Mouse (Mus musculus) kidney, adult 2 months (tissue): ENCODE measurements at regions not wholly inside any gene's neighbourhood (a gene's known extent, or its start where the extent isn't known, plus 50 kb on each side); places are given as distances from the start of the nearest gene placed in this dataset.
A peak's percentile ranks its signal among the peaks of the same experiment; 100 is the strongest.

Experiments used
- DNase-seq: peaks from one replicate; pipeline ENCODE4 v3.0.0; 2021
- H3K27ac ChIP-seq: fragments of 200-500 bp; 2 replicates; pipeline ENCODE4 v1.5.1; 2012; ENCODE audit warnings: low read depth, low read length, control low read depth, inconsistent platforms; ENCODE audit not compliant: insufficient read depth
- H3K27me3 ChIP-seq: fragments of 200-500 bp; replicated peaks from 2 replicates; pipeline ENCODE4 v1.6.1; 2012; ENCODE audit warnings: mild to moderate bottlenecking, moderate library complexity, low read length, inconsistent platforms; ENCODE audit not compliant: control insufficient read depth, insufficient read depth
- H3K36me3 ChIP-seq: fragments of 200-500 bp; 2 replicates; pipeline ENCODE4 v1.6.1; 2012; ENCODE audit warnings: mild to moderate bottlenecking, moderate library complexity, low read length, inconsistent platforms; ENCODE audit not compliant: control insufficient read depth, insufficient read depth
- H3K4me1 ChIP-seq: fragments of 200-500 bp; 2 replicates; pipeline ENCODE4 v1.6.1; 2011; ENCODE audit warnings: low read length; ENCODE audit not compliant: control insufficient read depth, insufficient read depth
- H3K4me3 ChIP-seq: fragments of 200-500 bp; 2 replicates; pipeline ENCODE4 v1.5.1; 2011; ENCODE audit warnings: mild to moderate bottlenecking, low read depth, low read length, control low read depth; ENCODE audit not compliant: insufficient read depth
- CTCF ChIP-seq: fragments of 200-500 bp; conservative IDR thresholded peaks from 2 replicates; pipeline ENCODE4 v1.5.1; 2011; ENCODE audit warnings: low read depth, mild to moderate bottlenecking, control low read depth, low read length, moderate library complexity, mixed read lengths; ENCODE audit not compliant: insufficient read depth, insufficient read length
- POLR2A ChIP-seq: fragments of 200-500 bp; IDR thresholded peaks from one replicate; pipeline ENCODE4 v1.6.1; 2011; ENCODE audit warnings: low read depth, low read length, control low read depth
- WGBS: fragments of 180-500 bp; shearing (Covaris S2); methylation state at CpG from one replicate; pipeline ENCODE4 v1.1.7; 2018; 5-methylcytosine and 5-hydroxymethylcytosine counted together

GRCm38 (mm10) chr1:124718065-124718464 is 672.7 kb upstream of the Dpp10 start:
- H3K27ac ChIP-seq, result no peak overlapping the region
- no peaks in the 10 kb centered on the region for H3K36me3 ChIP-seq
- DNase-seq, result peak; percentile 46
- no peaks in the 10 kb centered on the region for H3K4me1 ChIP-seq
- TF ChIP-seq POLR2A (no peak), CTCF (peak; percentile 66)
- no peaks in the 10 kb centered on the region for H3K27me3 ChIP-seq
- WGBS, result 0% methylated on average over 1 of the region's 1 CpGs
- no peak overlapping the region for H3K4me3 ChIP-seq

- H3K27ac ChIP-seq, result no peak overlapping the region
- no peaks in the 10 kb centered on the region for H3K4me1 ChIP-seq
- WGBS, result 78% methylated on average over 2 of the region's 2 CpGs
- no peaks in the 10 kb centered on the region for H3K36me3 ChIP-seq
- TF ChIP-seq POLR2A, result no peak
- no peak for DNase-seq
- H3K4me3 ChIP-seq, result no peak overlapping the region
- no peaks in the 10 kb centered on the region; the same call in 1 of the 2 replicates for H3K27me3 ChIP-seq
Measured at GRCm38 (mm10) chr1:124706246-124706645, 660.9 kb upstream of the Dpp10 start.

DNA sequence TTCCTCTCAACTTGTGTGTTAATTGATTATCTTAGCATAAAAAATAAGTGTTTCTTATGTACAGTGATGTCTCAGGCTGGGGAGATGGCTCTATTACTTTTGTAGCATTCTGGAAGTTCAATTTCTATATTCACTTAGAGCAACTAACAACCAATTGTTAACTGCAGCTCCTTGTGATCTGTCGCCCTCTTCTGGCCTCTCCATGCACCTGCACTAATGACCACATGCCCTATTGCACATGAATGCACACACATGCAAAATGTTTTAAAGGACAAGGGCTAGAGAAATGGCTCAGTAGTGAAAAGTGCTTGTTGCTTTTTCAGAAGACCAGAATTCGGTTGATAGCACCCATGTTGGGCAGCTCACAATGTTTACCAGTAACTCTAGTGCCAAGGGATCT is 629.1 kb upstream of the Dpp10 start:
- no peak overlapping the region for H3K27ac ChIP-seq
- H3K27me3 ChIP-seq, result no peaks in the 10 kb centered on the region
- WGBS, result 21% methylated on average over 2 of the region's 2 CpGs
- no peaks in the 10 kb centered on the region for H3K36me3 ChIP-seq
- TF ChIP-seq CTCF (peak; percentile 62), POLR2A (no peak)
- H3K4me1 ChIP-seq, result no peaks in the 10 kb centered on the region
- DNase-seq, result no peak
- no peak overlapping the region for H3K4me3 ChIP-seq

DNA sequence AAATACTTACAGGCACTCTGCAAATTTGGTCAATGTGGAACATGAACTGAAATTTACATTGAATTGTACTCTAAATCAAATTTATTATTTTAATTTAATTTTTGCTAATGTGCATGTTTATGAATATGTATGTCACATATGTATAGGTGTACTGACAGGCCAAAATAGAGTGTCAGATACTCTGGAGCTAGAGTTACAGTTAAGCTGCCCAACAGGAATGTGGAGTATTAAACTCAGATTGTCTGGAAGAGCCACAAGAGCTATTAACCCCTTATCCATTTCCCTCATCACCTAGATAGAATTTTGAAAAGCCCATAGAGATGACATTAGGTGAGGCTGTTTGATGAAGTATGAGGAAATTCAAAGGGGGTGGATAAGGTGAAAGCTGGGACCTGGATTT is 607.5 kb upstream of the Dpp10 start:
- Histone ChIP-seq H3K4me1 (no peaks in the 10 kb centered on the region), H3K4me3 (no peak overlapping the region), H3K27ac (no peak overlapping the region), H3K27me3 (no peaks in the 10 kb centered on the region), H3K36me3 (no peaks in the 10 kb centered on the region)
- TF ChIP-seq CTCF (no peak), POLR2A (no peak)
- DNase-seq, result no peak

- 82% methylated on average over 3 of the region's 3 CpGs for WGBS
- no peak overlapping the region for H3K4me3 ChIP-seq
- no peak for TF ChIP-seq POLR2A
- no peak for TF ChIP-seq CTCF
- no peak for DNase-seq
- no peaks in the 10 kb centered on the region for H3K36me3 ChIP-seq
- no peaks in the 10 kb centered on the region for H3K4me1 ChIP-seq
- no peaks in the 10 kb centered on the region for H3K27me3 ChIP-seq
- H3K27ac ChIP-seq, result no peak overlapping the region
Measured at GRCm38 (mm10) chr1:124652251-124652861, 607.0 kb upstream of the Dpp10 start.

DNA sequence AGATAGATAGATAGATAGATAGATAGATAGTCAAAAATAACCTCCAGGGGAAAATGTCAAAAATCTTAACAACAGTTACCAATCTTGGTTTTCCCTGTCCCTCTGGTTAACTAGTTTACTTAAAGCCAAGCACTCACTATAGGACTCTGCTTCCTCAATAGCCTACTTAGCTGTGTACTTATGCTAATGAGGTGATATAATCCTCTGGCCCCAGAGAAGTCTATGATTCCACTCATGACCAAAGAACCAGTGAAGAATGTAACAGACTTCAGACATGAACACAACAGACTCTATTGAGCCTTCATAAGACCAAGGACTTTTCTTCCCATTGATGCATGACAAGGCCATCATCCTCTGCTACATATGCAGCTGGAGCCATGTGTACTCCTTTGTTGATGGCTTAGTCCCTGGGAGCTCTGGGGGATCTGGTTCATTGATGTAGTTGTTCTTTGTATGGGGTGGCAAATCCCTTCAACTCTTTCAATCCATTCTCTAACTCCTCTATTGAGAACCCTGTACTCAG is 589.9 kb upstream of the Dpp10 start:
- no peaks in the 10 kb centered on the region for H3K4me1 ChIP-seq
- DNase-seq, result no peak
- H3K27ac ChIP-seq, result no peak overlapping the region
- no peaks in the 10 kb centered on the region for H3K27me3 ChIP-seq
- no peak for TF ChIP-seq CTCF
- no peak for TF ChIP-seq POLR2A
- H3K36me3 ChIP-seq, result no peaks in the 10 kb centered on the region
- H3K4me3 ChIP-seq, result no peak overlapping the region

- Histone ChIP-seq H3K4me3 (no peak overlapping the region), H3K27me3 (no peaks in the 10 kb centered on the region), H3K36me3 (no peaks in the 10 kb centered on the region), H3K27ac (no peak overlapping the region), H3K4me1 (no peaks in the 10 kb centered on the region)
- DNase-seq, result no peak
- TF ChIP-seq POLR2A, result no peak
- TF ChIP-seq CTCF, result no peak
Measured at GRCm38 (mm10) chr1:124630084-124630483, 584.7 kb upstream of the Dpp10 start.
